Mouse (Mus musculus): ENCODE measurements around the gene Cyp2d34. TPM values are rescaled to one million over a fixed set of nuclear protein-coding genes. Genes with fewer than 3 reads are reported as not detected.

The Cyp2d34 gene
- total RNA-seq (2023) = not detected

DNA sequence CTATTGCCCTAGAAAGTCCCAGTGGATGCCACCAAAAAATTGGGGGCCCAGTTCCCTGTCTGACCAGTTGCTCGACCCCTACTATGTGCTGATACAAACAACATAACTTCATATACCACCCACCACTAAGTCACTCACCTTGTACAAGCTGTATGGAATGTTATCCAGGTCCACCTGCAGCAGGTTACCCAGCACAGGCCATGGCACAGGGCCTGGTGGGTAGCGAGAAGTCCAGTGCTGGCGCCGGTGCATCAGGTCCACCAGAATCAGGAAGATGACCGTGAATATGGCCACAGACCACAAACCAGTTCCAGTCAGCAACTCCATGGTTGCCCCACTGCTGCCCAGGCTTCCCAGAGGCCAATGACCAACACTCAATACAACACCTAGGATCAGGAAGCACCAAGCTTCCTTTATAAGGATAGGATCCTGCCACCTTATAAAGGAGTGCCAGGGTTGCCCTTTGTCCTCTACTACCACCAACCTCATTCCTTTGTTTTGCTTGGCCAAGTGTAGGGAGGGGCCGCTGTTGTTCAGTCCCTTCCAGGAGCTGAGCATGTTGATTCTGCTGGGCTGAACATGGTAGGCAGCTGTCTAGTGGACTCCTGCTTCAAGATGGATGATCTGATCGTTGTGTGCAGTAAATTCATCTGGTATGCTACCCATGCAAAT lies at the start of gene Cyp2d34:
Gene Cyp2d34 (minus strand): TSS at position 416 of the 672 bp plus-strand sequence.

Other genes with a start within 250 kb of the Cyp2d34 start
- 1 to 10 TPM in 1 of 2 experiments, under 1 TPM in 1; 0.99 to 1.5 TPM for gene Cyp2d22, start 240.7 kb downstream of the Cyp2d34 start, total RNA-seq (2023)
- gene Cyp2d11, start 226.9 kb downstream of the Cyp2d34 start, total RNA-seq (2023) = not detected
- gene Cyp2d10, start 213.8 kb downstream of the Cyp2d34 start, total RNA-seq (2023) = not detected
- gene Cyp2d9, start 187.5 kb downstream of the Cyp2d34 start, total RNA-seq (2023) = not detected
- not detected for gene Cyp2d12, start 65.9 kb downstream of the Cyp2d34 start, total RNA-seq (2023)
- gene Cyp2d40, start 143.2 kb upstream of the Cyp2d34 start, total RNA-seq (2023) = not detected
- gene Cyp2d26, start 173.3 kb upstream of the Cyp2d34 start, total RNA-seq (2023) = not detected

All from neutrophil, adult 59 days (primary cell).